Mouse (Mus musculus): Measurements from ENCODE around the gene Dab2ip. TPM values are rescaled to one million over a fixed set of nuclear protein-coding genes. Genes with fewer than 3 reads are reported as not detected.

Dab2ip gene
- polyA plus RNA-seq, 1 experiment from 2014 or later = 46.4 TPM

DNA sequence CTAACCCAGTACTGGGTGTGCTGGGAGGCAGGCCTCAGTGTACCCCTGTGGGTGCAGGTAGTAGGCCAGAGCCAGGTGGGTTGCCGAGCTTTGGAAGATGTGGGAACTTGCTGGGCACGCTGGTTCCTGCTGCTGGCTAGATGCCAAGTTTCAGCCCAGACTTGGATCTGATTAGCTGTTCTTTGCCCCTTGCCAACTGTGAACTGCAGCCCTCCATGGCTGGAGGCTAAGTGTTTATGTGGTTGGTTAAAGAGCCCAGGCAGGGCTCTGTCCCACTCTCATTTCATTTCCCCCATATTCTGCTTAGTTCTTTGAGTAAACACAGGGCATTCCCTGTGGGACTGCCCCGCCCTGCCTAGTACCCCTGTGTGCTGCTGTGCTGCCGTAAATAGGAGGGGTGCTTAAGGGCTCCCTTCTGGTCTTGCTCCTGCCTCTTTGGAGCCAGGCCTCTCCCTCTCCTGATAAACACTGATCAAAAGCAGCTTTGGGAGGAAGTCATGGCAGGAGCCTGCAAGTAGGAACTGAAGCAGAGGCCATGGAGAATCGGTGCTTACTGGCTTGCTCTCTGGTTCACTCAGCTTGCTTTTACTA, 118.1 kb downstream of the Dab2ip start:
- H3K27me3 ChIP-seq = no peaks in the 10 kb centered on the region
- ChIA-PET CTCF (no interaction called here), POLR2A (no interaction called here)
- in situ Hi-C loops (cut with MboI; ENCODE audit: low pct_unique_long_range_greater_than_20kb) = no loop called here
- ATAC-seq (no peak), DNase-seq (ENCODE audit: low read depth, low spot score) (no peak)
- no peak for TF ChIP-seq CTCF (IDR thresholded peaks at IDR 0.05)

GRCm38 (mm10) chr2:35677855-35678254, 119.8 kb downstream of the Dab2ip start:
- no peak for TF ChIP-seq CTCF (IDR thresholded peaks at IDR 0.05)
- ATAC-seq (no peak), DNase-seq (ENCODE audit: low read depth, low spot score) (no peak)
- H3K27me3 ChIP-seq = no peaks in the 10 kb centered on the region
- in situ Hi-C loops (cut with MboI; ENCODE audit: low pct_unique_long_range_greater_than_20kb) = no loop called here
- ChIA-PET CTCF (no interaction called here), POLR2A (interaction anchor here (1.0 kb wide), 1 partner anchor 16 kb away, joined by 3 read pairs; no protein-coding TSS in a partner anchor)

DNA sequence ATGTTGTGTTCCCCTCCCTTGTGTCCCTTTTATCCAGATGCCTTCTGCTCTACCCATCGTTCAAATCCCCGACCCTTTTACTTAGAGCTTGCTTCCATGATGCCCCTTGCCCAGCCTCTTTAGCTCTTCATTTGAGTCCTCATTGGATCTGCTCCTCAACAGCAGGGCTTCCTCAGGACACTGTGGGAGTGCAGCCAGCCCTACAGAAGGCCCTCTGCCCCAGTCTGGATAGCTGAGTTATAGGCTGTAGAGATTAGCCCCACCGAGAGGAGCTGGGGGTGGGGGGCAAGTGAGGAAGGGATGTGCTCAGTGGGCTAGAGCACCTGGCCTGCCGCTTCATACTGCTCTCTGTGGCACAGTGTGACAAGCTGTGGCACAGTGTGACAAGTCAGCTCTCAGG, 120.4 kb downstream of the Dab2ip start:
- CTCF ChIA-PET = no interaction called here
- DNase-seq (ENCODE audit: low read depth, low spot score) (no peak), ATAC-seq (no peak)
- POLR2A ChIA-PET = interaction anchor here (1.0 kb wide), 2 partner anchors 9 to 16 kb away, joined by 3 read pairs; no protein-coding TSS in a partner anchor
- TF ChIP-seq CTCF (IDR thresholded peaks at IDR 0.05) = no peak
- no peaks in the 10 kb centered on the region for H3K27me3 ChIP-seq
- in situ Hi-C loops (cut with MboI; ENCODE audit: low pct_unique_long_range_greater_than_20kb) = no loop called here

DNA sequence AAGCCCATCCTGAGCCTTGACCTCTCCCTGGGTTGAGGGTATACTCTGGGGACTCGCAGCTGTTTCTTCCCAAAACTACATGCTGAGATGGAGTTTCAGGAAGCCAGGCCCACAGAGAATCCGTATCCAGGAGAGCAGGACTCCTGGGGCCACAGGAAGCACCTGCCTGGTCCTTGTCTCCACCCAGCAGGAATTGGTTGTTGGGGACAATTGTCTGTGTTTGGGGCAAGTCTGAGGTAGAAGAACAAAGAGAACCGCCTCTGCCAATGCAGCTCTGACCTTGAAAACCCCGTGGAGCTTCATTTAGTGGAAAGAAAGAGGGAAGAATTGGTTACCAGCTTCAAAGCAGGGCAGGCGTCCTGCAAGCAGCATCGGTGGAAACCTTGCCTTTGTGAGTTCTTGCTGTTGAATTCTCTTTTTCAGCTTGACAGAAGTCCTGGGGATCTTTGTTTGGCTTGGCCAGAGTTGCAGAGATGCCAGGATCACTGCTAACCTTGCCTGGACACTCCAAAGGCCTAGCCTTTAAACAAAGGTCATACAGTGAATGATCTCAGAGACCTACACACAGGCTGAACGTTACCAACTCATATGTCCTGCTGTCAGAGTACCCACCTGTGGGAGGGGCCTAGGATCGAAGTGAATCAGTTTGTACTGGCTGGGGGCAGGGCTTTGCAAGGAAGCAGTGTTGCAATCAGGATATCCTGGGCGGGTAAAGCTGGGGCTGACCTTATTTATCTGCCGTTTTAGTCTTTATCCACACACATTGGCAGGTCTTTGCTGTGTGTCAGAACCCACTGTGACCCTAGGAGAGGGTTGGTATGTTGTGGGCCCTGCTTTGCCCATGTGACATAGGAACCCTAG, 122.0 kb downstream of the Dab2ip start:
- TF ChIP-seq CTCF (IDR thresholded peaks at IDR 0.05) = no peak
- ATAC-seq (no peak), DNase-seq (ENCODE audit: low read depth, low spot score) (no peak)
- CTCF ChIA-PET = interaction anchor here (1.1 to 1.4 kb wide), 3 partner anchors 10 to 13 kb away, joined by 3 to 4 read pairs (median 3); no protein-coding TSS in a partner anchor
- no peaks in the 10 kb centered on the region for H3K27me3 ChIP-seq
- in situ Hi-C loops (cut with MboI; ENCODE audit: low pct_unique_long_range_greater_than_20kb) = no loop called here
- POLR2A ChIA-PET = no interaction called here

DNA sequence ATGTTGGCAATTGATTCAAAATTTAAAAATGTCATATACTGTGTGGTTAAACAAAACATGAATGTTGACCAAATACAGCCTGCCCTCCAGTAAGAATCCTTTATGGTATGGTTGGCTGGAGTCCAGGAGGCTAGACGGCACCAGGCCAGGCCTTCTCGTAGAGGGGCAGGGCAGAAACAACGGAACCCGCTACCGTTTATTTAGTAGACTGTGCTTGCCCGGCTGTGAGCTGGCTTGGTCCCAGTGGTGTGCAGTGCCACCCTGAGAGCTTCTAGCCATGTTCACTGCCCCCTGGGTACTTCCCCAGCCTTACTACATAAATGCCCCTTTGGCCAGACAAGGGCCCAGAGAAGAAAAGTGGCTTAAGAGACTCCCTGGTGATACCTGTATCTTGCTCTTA, 122.8 kb downstream of the Dab2ip start:
- CTCF ChIA-PET = interaction anchor here (1.1 kb wide), 1 partner anchor 10 kb away, joined by 3 read pairs; no protein-coding TSS in a partner anchor
- no peak for TF ChIP-seq CTCF (IDR thresholded peaks at IDR 0.05)
- H3K27me3 ChIP-seq = no peaks in the 10 kb centered on the region
- POLR2A ChIA-PET = no interaction called here
- no peak for ATAC-seq
- in situ Hi-C loops (cut with MboI; ENCODE audit: low pct_unique_long_range_greater_than_20kb) = no loop called here
- no peak for DNase-seq (ENCODE audit: low read depth, low spot score)

GRCm38 (mm10) chr2:35684005-35684404, 125.9 kb downstream of the Dab2ip start:
- ATAC-seq = no peak
- ChIA-PET POLR2A (no interaction called here), CTCF (no interaction called here)
- no peak for TF ChIP-seq CTCF (IDR thresholded peaks at IDR 0.05)
- DNase-seq (ENCODE audit: low read depth, low spot score) = no peak
- in situ Hi-C loops (cut with MboI; ENCODE audit: low pct_unique_long_range_greater_than_20kb) = no loop called here
- no peaks in the 10 kb centered on the region for H3K27me3 ChIP-seq

DNA sequence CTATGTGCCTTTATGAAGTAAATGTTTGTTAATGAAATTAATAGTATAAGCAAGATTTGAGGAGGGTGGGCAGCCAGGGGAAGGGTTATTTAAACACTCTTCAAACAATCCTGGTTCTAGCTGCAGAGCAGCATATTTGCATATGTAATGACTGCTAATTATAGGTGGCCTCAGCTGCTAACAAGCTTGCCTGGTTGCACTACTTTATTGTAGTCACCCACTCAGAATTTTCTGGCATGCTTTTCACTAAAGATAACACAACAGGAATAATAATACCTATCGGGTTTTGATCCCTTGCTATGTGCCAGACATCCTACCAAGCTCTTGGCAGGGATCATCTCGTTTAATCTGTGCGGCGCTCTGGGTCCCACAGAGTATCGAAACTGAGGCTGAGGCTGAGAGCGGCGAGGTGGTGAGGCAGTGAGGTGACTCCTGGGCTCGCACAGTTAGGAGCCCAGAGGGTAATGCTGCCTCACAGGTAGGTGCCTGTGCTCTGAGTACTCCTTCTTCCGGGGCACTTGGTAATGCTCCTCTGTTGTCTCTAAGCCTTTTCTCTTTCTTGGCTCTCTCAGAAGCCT, 126.8 kb downstream of the Dab2ip start:
- DNase-seq (ENCODE audit: low read depth, low spot score) (no peak), ATAC-seq (no peak)
- TF ChIP-seq CTCF (IDR thresholded peaks at IDR 0.05) = no peak
- in situ Hi-C loops (cut with MboI; ENCODE audit: low pct_unique_long_range_greater_than_20kb) = no loop called here
- ChIA-PET CTCF (interaction anchor here (1.0 kb wide), 1 partner anchor 29 kb away, joined by 3 read pairs; no protein-coding TSS in a partner anchor), POLR2A (no interaction called here)
- H3K27me3 ChIP-seq = no peaks in the 10 kb centered on the region

- no peak for DNase-seq (ENCODE audit: low read depth, low spot score)
- no peak for TF ChIP-seq CTCF (IDR thresholded peaks at IDR 0.05)
- ChIA-PET CTCF (no interaction called here), POLR2A (no interaction called here)
- in situ Hi-C loops (cut with MboI; ENCODE audit: low pct_unique_long_range_greater_than_20kb) = no loop called here
- ATAC-seq = no peak
- H3K27me3 ChIP-seq = no peaks in the 10 kb centered on the region
Observed at GRCm38 (mm10) chr2:35686104-35686503, 128.0 kb downstream of the Dab2ip start.

DNA sequence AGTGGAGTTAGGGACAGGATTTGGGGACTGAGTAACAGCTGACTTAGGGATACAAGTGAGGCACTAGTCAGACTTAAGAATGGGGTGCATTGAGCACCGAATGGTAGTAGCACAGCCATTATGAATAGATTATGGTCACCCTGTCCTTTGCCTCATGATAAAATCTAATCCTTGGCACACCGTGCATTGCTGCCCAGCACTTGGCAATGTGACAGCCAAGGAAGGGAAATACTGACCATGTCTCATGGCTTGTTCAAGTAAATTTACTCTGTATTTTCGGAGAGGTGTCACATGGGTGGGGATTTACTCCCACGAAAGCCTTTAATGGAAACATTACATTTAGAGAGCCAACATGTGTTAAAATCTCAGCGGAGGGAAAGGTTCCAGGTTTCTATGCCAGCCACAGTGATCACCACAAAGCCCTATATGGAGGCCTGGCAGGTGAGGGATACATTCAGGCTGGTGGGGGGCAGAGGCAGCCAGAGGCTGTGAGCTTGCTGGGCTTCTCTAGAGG, 129.5 kb downstream of the Dab2ip start:
- ATAC-seq = no peak
- no peaks in the 10 kb centered on the region for H3K27me3 ChIP-seq
- no peak for TF ChIP-seq CTCF (IDR thresholded peaks at IDR 0.05)
- CTCF ChIA-PET = no interaction called here
- in situ Hi-C loops (cut with MboI; ENCODE audit: low pct_unique_long_range_greater_than_20kb) = no loop called here
- no peak for DNase-seq (ENCODE audit: low read depth, low spot score)
- POLR2A ChIA-PET = interaction anchor here (1.0 kb wide), 1 partner anchor 9 kb away, joined by 3 read pairs; no protein-coding TSS in a partner anchor

- in situ Hi-C loops (cut with MboI; ENCODE audit: low pct_unique_long_range_greater_than_20kb) = no loop called here
- ChIA-PET POLR2A (interaction anchor here (0.6 to 1.0 kb wide), 2 partner anchors 9 to 1750 kb away, joined by 3 to 4 read pairs; no protein-coding TSS in a partner anchor), CTCF (interaction anchor here (1.3 kb wide), 1 partner anchor 17 kb away, joined by 4 read pairs; no protein-coding TSS in a partner anchor)
- DNase-seq (ENCODE audit: low read depth, low spot score) (no peak), ATAC-seq (no peak)
- no peaks in the 10 kb centered on the region for H3K27me3 ChIP-seq
- no peak for TF ChIP-seq CTCF (IDR thresholded peaks at IDR 0.05)
Observed at GRCm38 (mm10) chr2:35688121-35688520, 130.1 kb downstream of the Dab2ip start.
